Mouse (Mus musculus) hindbrain, embryonic 10.5 days (tissue): ENCODE measurements at regions not wholly inside any gene's neighbourhood (a gene's known extent, or its start where the extent isn't known, plus 50 kb on each side); places are given as distances from the start of the nearest gene placed in this dataset.
"Not testable (repeated sequence)": the region's sequence is repeated elsewhere in the genome, so short reads cannot be mapped to it uniquely, and the experiment has no call there.

Experiments
- DNase-seq: peaks from one replicate; pipeline ENCODE4 v3.0.0-alpha.2; 2017; ENCODE audit warnings: low spot score
- H3K27ac ChIP-seq: fragments of 300-500 bp; sonication (generic); 2 replicates; pipeline ENCODE4 v1.5.1; 2016; ENCODE audit warnings: mild to moderate bottlenecking, moderate library complexity
- H3K27me3 ChIP-seq: fragments of 300-500 bp; sonication (generic); 2 replicates; pipeline ENCODE4 v1.6.1; 2016; ENCODE audit warnings: mild to moderate bottlenecking; ENCODE audit not compliant: poor library complexity, insufficient read depth, severe bottlenecking
- H3K36me3 ChIP-seq: fragments of 300-500 bp; sonication (generic); 2 replicates; pipeline ENCODE4 v1.6.1; 2016; ENCODE audit warnings: mild to moderate bottlenecking, moderate library complexity
- H3K4me1 ChIP-seq: fragments of 300-500 bp; sonication (generic); replicated peaks from 2 replicates; pipeline ENCODE4 v1.6.1; 2016; ENCODE audit warnings: mild to moderate bottlenecking
- H3K4me3 ChIP-seq: fragments of 300-500 bp; sonication (generic); 2 replicates; pipeline ENCODE4 v1.5.1; 2016; ENCODE audit warnings: mild to moderate bottlenecking, moderate library complexity
- H3K9me3 ChIP-seq: fragments of 300-500 bp; sonication (generic); 2 replicates; pipeline ENCODE4 v1.6.1; 2016; ENCODE audit warnings: mild to moderate bottlenecking, moderate library complexity
- WGBS: fragments of 180-500 bp; shearing (Covaris S2); methylation state at CpG from one replicate; pipeline ENCODE4 v1.1.7; 2016; 5-methylcytosine and 5-hydroxymethylcytosine counted together

DNA sequence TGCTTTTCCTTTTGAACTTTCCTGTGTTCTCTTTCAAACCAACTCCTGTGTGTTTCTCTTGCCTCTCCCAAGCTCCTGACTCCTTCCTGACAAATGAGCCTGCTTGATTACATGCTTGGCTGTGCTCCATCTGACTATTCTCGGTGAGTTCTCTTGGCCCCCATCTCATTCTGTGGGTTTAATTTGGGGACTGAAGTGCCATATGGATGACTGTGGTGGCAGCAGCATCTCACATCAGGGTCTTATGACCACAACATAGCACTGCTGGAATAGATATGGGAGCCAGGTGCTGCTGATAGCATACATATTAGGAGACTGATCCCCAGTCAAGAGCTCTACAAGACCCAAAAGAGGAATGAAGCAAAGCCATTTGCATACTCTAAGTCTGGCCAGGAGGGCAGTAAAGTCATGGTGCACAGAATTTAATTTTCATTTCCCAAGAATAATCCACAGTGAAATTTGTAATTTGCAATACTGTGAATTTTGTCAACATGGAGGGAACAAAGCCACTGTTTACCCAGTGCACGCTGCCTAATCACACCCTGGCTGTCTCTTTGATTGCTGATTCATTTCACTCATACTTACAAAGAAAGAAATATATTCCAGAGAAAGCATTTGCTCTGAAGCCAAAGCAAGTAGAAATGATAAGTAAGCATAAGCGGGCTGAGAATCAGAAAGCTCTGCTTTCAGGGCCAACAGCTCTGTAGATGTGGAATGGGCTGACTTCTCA, 1478.4 kb upstream of the Gm7489 start:
- Histone ChIP-seq H3K4me3 (no peak overlapping the region), H3K27me3 (no peaks in the 10 kb centered on the region), H3K36me3 (no peaks in the 10 kb centered on the region), H3K9me3 (no peaks in the 10 kb centered on the region), H3K27ac (no peak overlapping the region), H3K4me1 (no peaks in the 10 kb centered on the region)
- no peak for DNase-seq
- 90% methylated on average over 3 of the region's 3 CpGs for WGBS

- H3K4me3 ChIP-seq: no peak overlapping the region
- H3K9me3 ChIP-seq: no peaks in the 10 kb centered on the region
- H3K4me1 ChIP-seq: peaks cover 11% of the 10 kb centered on the region; the same call in 1 of the 2 replicates
- WGBS: 50% methylated on average over 18 of the region's 18 CpGs
- H3K27me3 ChIP-seq: no peaks in the 10 kb centered on the region
- no peaks in the 10 kb centered on the region for H3K36me3 ChIP-seq
- DNase-seq: peak; percentile 48
- H3K27ac ChIP-seq: peak overlapping the region; percentile 56
Measured at GRCm38 (mm10) chr15:52412869-52413771, 1471.6 kb upstream of the Gm7489 start.

DNA sequence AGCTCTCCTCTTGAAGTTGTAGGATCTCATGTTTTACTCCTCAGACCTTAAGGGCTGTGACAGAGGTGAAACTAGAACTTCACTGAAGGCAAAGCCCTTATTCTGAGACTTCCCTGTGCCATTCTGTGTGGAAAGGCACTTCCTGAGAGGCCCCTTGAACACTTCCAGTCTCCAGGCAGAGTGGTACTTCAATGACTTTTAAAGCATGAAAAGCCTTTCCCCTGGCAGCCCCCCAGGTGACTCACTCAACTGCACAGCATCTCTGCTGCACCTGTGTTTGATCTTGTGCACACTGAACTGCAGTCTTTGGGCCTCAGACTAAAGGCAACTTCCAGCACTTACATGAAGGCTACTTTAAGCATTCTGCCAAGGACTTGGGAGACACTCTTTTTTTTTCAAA, 1458.7 kb upstream of the Gm7489 start:
- H3K36me3 ChIP-seq: no peaks in the 10 kb centered on the region
- H3K27me3 ChIP-seq: no peaks in the 10 kb centered on the region
- no peak overlapping the region for H3K27ac ChIP-seq
- H3K4me1 ChIP-seq: no peaks in the 10 kb centered on the region
- H3K9me3 ChIP-seq: no peaks in the 10 kb centered on the region
- H3K4me3 ChIP-seq: no peak overlapping the region
- DNase-seq: no peak

DNA sequence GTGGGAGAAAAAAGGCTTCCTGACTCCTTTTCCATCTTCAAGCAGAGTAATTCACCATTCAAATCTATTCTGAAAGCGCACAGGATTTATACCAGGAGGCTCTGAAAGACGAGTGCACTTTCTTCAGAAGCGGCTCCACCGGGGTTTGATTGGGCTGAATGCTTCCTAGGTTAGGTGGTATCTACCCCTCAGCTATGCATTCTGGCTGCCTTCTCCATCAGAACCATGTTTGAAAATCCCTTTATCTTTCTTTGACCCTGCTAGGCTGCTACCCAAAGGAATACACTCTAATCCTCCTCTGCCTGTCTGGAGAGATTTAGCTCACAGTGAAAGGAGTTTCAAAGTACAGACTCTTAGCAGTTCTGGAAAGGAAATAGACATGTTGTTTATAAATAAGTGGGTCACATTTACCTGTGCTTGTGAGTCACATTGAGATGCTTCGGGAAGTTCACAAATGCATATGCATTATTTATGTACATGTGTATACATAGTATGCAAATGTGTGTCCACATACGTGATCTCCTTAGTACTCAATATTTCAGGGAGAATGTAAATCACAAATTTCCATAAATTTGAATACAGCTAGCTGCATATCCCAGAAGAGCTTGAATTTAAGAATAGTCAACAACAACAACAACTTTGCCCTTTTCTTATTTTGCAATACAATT, 1454.1 kb upstream of the Gm7489 start:
- 81% methylated on average over 6 of the region's 6 CpGs for WGBS
- H3K9me3 ChIP-seq: no peaks in the 10 kb centered on the region
- no peaks in the 10 kb centered on the region for H3K27me3 ChIP-seq
- H3K4me1 ChIP-seq: no peaks in the 10 kb centered on the region
- DNase-seq: no peak
- H3K36me3 ChIP-seq: no peaks in the 10 kb centered on the region
- no peak overlapping the region for H3K27ac ChIP-seq
- no peak overlapping the region for H3K4me3 ChIP-seq

- no peak overlapping the region for H3K27ac ChIP-seq
Measured at GRCm38 (mm10) chr15:52433639-52434038, 1451.1 kb upstream of the Gm7489 start.

DNA sequence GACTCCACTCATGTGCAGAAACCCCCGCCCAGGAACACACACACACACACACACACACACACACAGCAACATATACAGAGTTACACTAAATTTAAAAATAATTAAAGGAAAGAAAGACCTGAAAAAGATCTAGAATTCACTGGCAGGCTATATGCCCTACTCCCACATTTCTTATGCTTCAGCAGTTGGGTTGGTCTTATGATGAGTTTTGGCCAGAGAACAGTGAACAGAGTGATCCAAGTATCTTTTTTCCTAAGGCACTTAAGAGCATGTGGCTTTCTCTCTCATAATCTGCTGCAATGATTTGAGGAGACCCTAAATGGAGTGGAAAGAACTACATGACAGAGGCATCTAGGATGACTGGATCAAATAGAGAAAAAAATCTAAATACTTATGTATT, 1446.3 kb upstream of the Gm7489 start:
- Histone ChIP-seq H3K27me3 (no peaks in the 10 kb centered on the region), H3K4me1 (no peaks in the 10 kb centered on the region), H3K36me3 (no peaks in the 10 kb centered on the region), H3K4me3 (no peak overlapping the region), H3K9me3 (no peaks in the 10 kb centered on the region), H3K27ac (no peak overlapping the region)
- 81% methylated on average over 1 of the region's 1 CpGs for WGBS
- DNase-seq: no peak

More at GRCm38 (mm10) chr15:52433639-52434038, 1451.1 kb upstream of the Gm7489 start:
- no peaks in the 10 kb centered on the region for H3K9me3 ChIP-seq
- no peak for DNase-seq
- H3K4me3 ChIP-seq: no peak overlapping the region
- no peaks in the 10 kb centered on the region for H3K27me3 ChIP-seq
- WGBS: 83% methylated on average over 2 of the region's 2 CpGs
- H3K36me3 ChIP-seq: no peaks in the 10 kb centered on the region
- no peaks in the 10 kb centered on the region for H3K4me1 ChIP-seq

DNA sequence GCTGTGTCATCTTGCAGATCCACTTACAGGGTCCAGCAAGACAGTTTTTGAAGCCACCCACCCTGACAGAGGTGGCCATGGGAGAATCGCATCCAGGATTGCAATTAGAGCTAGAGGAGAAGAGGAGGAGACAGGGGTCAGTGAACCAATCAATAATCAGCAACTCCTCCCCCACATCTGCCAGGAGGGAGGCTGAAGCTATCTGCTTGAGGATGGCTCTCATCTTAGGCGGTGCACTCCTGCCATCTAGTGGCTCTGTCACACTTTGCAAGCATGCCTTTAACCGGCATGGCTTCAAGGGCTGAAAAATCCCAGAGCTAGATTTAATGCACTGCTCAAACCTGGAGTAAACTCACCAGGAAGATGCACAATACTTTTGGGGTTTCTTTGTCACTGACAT, 1425.9 kb upstream of the Gm7489 start:
- Histone ChIP-seq H3K4me1 (peaks cover 10% of the 10 kb centered on the region), H3K27ac (no peak overlapping the region; the same call in 1 of the 2 replicates), H3K36me3 (no peaks in the 10 kb centered on the region), H3K9me3 (no peaks in the 10 kb centered on the region), H3K4me3 (no peak overlapping the region), H3K27me3 (no peaks in the 10 kb centered on the region)
- DNase-seq: peak; percentile 87
- WGBS: 0% methylated on average over 3 of the region's 3 CpGs

- 72% methylated on average over 1 of the region's 1 CpGs for WGBS
- Histone ChIP-seq H3K4me3 (no peak overlapping the region), H3K4me1 (peaks cover 14% of the 10 kb centered on the region), H3K27ac (no peak overlapping the region), H3K36me3 (no peaks in the 10 kb centered on the region), H3K27me3 (no peaks in the 10 kb centered on the region), H3K9me3 (no peaks in the 10 kb centered on the region)
- DNase-seq: no peak
Measured at GRCm38 (mm10) chr15:52459315-52459714, 1425.4 kb upstream of the Gm7489 start.

DNA sequence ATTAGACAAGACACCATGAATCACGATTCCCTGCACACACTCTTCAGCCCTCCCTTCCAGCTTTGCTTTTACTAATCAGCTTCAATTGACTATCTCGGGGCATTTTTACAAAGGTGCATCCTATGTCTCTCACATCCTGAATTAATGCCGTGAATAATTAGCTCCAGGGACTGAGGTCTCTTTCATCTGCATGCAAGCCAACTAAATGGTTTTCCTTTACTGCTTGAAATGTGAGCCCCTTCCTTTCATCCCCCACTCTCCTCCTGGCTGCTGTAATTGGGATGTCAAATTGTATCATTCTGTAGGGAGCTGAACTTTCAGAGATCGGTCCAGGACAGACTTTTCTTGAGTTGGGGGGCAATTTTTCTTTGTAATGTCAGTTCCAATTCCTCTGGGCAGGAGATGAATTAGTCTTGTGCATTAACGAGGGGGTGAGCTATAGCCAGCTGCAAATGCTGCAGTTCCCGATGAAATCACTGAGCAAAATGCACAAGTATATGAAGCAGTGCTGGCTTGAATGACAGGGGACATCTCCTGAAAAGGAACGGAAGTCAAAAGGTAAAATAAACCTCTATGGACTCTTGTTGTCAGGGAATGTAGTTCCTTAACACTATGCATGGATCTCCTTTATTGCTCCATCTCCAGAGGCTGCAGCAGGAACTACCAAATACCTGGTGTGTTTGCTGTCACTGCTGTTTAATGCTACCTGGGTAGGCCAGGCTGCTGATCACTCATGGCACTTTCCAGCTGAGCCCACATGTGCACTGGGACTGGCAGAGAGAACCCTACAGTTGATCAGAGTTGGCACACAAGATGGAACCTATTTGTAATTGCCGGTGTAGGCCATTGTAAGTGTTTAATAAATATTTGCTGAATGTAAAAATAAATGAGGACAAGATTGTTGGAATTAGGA, 1420.2 kb upstream of the Gm7489 start:
- no peaks in the 10 kb centered on the region for H3K9me3 ChIP-seq
- H3K27me3 ChIP-seq: no peaks in the 10 kb centered on the region
- DNase-seq: no peak
- no peak overlapping the region for H3K27ac ChIP-seq
- WGBS: 38% methylated on average over 8 of the region's 8 CpGs
- no peak overlapping the region for H3K4me3 ChIP-seq
- no peaks in the 10 kb centered on the region for H3K36me3 ChIP-seq
- peaks cover 13% of the 10 kb centered on the region for H3K4me1 ChIP-seq

DNA sequence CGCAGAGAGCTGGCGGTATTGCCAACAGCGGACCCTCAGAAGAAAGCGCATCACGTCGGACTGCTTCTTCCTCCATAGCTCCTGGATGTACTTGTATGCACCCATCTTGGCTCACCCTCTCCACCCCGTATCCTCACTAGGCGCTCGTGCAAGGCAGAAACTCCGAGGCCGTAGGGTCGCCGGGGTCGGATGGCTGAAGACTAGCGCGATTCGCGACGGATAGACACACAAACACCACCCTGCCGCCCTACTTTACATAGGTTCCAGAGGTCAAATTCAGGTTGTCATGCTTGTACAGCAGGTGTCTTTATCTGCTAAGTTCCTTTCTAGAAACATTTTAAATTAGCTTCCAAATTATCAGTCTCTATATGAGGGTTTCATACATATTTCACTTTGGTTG, 1406.6 kb upstream of the Gm7489 start:
- H3K27me3 ChIP-seq, H3K4me3 ChIP-seq, H3K27ac ChIP-seq, H3K36me3 ChIP-seq, DNase-seq, H3K4me1 ChIP-seq, H3K9me3 ChIP-seq: not testable (repeated sequence)
- 90% methylated on average over 20 of the region's 20 CpGs for WGBS

DNA sequence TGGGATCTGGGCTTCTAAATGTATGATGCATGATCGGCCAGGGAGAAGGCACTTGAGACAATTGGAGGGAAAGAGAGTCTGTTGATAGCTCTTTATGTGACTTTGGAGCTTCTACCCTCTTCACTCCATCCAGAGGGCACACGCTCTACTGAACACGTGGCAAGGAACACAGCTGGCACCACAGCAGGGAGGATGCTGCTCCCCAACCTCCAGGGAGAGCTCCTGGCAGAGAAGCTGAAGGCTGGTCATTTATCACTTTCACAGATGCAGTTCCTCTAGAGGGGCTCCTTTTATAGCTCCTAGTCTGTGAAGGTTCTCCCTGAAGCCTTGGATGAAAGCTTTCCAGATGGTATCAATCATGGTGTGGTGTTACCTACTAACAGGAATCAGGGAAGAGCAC, 1403.9 kb upstream of the Gm7489 start:
- 53% methylated on average over 3 of the region's 3 CpGs for WGBS
- H3K4me3 ChIP-seq: no peak overlapping the region
- no peak for DNase-seq
- H3K27me3 ChIP-seq: no peaks in the 10 kb centered on the region
- no peaks in the 10 kb centered on the region for H3K36me3 ChIP-seq
- H3K4me1 ChIP-seq: no peaks in the 10 kb centered on the region
- H3K27ac ChIP-seq: no peak overlapping the region
- H3K9me3 ChIP-seq: no peaks in the 10 kb centered on the region

GRCm38 (mm10) chr15:52483598-52484165, 1401.0 kb upstream of the Gm7489 start:
- Histone ChIP-seq H3K36me3 (no peaks in the 10 kb centered on the region), H3K9me3 (no peaks in the 10 kb centered on the region), H3K27ac (no peak overlapping the region), H3K27me3 (no peaks in the 10 kb centered on the region), H3K4me1 (no peaks in the 10 kb centered on the region), H3K4me3 (no peak overlapping the region)
- DNase-seq: no peak
- 85% methylated on average over 5 of the region's 5 CpGs for WGBS
